Mouse (Mus musculus): ENCODE data around the gene Gpr25.

The Gpr25 gene

GRCm38 (mm10) chr1:136260635-136261238, at the start of gene Gpr25:
Gene Gpr25 (minus strand): TSS chr1:136260873.
- no peak for DNase-seq (ENCODE audit: low read depth, low spot score)

GRCm38 (mm10) chr1:136309193-136309592, 48.5 kb upstream of the Gpr25 start:
- no peak for DNase-seq (ENCODE audit: low read depth, low spot score)

- no peak for DNase-seq (ENCODE audit: low read depth, low spot score)
Measured at GRCm38 (mm10) chr1:136306424-136306823, 45.8 kb upstream of the Gpr25 start.

GRCm38 (mm10) chr1:136293961-136294360, 33.3 kb upstream of the Gpr25 start:
- no peak for DNase-seq (ENCODE audit: low read depth, low spot score)

GRCm38 (mm10) chr1:136289803-136290202, 29.1 kb upstream of the Gpr25 start:
- DNase-seq (ENCODE audit: low read depth, low spot score), result no peak

GRCm38 (mm10) chr1:136277366-136277765, 16.7 kb upstream of the Gpr25 start:
- no peak for DNase-seq (ENCODE audit: low read depth, low spot score)

- DNase-seq (ENCODE audit: low read depth, low spot score), result no peak
Measured at GRCm38 (mm10) chr1:136268224-136268623, 7.6 kb upstream of the Gpr25 start.

- no peak for DNase-seq (ENCODE audit: low read depth, low spot score)
Measured at GRCm38 (mm10) chr1:136266127-136266526, 5.5 kb upstream of the Gpr25 start.

GRCm38 (mm10) chr1:136263355-136263754, 2.7 kb upstream of the Gpr25 start:
- DNase-seq (ENCODE audit: low read depth, low spot score), result no peak

GRCm38 (mm10) chr1:136259893-136260634, 609 bp downstream of the Gpr25 start:
- no peak for DNase-seq (ENCODE audit: low read depth, low spot score)

GRCm38 (mm10) chr1:136259543-136259892, 1.2 kb downstream of the Gpr25 start:
- no peak for DNase-seq (ENCODE audit: low read depth, low spot score)

GRCm38 (mm10) chr1:136258495-136258894, 2.2 kb downstream of the Gpr25 start:
- no peak for DNase-seq (ENCODE audit: low read depth, low spot score)

GRCm38 (mm10) chr1:136255657-136256056, 5.0 kb downstream of the Gpr25 start:
- DNase-seq (ENCODE audit: low read depth, low spot score), result no peak

GRCm38 (mm10) chr1:136255174-136255573, 5.5 kb downstream of the Gpr25 start:
- no peak for DNase-seq (ENCODE audit: low read depth, low spot score)

GRCm38 (mm10) chr1:136254503-136255065, 6.1 kb downstream of the Gpr25 start:
- no peak for DNase-seq (ENCODE audit: low read depth, low spot score)

- no peak for DNase-seq (ENCODE audit: low read depth, low spot score)
Measured at GRCm38 (mm10) chr1:136253472-136253871, 7.2 kb downstream of the Gpr25 start.

GRCm38 (mm10) chr1:136249662-136250061, 11.0 kb downstream of the Gpr25 start:
- no peak for DNase-seq (ENCODE audit: low read depth, low spot score)

GRCm38 (mm10) chr1:136247393-136247792, 13.3 kb downstream of the Gpr25 start:
- no peak for DNase-seq (ENCODE audit: low read depth, low spot score)

GRCm38 (mm10) chr1:136244469-136244868, 16.2 kb downstream of the Gpr25 start:
- no peak for DNase-seq (ENCODE audit: low read depth, low spot score)

GRCm38 (mm10) chr1:136241801-136242200, 18.9 kb downstream of the Gpr25 start:
- peak; percentile 53 for DNase-seq (ENCODE audit: low read depth, low spot score)

GRCm38 (mm10) chr1:136238495-136238894, 22.2 kb downstream of the Gpr25 start:
- DNase-seq (ENCODE audit: low read depth, low spot score), result no peak

GRCm38 (mm10) chr1:136234595-136235092, 26.0 kb downstream of the Gpr25 start:
- no peak for DNase-seq (ENCODE audit: low read depth, low spot score)

Data from telencephalon, adult 2 months (tissue).